Mouse (Mus musculus): ENCODE measurements around the gene Tspan6.
A peak's percentile ranks its signal among the peaks of the same experiment; 100 is the strongest.

The Tspan6 gene

DNA sequence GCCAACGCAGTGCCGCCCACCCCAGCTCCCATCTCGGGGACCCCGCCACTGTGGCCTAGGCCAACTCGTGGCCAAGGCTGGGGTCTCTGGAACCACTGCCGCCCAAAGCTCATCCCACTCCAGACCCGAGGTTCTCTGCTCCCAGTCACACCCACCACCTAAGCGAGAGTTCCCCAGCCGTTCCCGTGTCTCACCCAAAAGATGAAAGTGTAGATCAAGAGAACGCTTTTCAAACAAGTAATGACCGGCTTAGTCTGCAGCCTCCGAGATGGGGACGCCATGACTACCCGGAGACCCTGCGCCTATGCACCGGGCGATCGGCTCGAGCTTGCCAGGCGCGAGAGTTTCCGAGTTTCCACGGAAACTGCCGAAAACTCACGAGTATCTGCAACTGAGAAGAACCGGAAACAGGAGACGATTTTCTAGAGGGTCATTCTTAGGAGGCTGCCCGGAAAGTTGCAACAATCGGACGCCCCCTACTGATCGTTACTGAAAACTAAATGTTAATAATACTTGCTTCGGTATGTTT lies at the start of gene Tspan6:
Gene Tspan6 (minus strand): TSS at position 416 of the 529 bp plus-strand sequence.
- peak; percentile 15 for DNase-seq (ENCODE audit: low read depth, low spot score)

DNA sequence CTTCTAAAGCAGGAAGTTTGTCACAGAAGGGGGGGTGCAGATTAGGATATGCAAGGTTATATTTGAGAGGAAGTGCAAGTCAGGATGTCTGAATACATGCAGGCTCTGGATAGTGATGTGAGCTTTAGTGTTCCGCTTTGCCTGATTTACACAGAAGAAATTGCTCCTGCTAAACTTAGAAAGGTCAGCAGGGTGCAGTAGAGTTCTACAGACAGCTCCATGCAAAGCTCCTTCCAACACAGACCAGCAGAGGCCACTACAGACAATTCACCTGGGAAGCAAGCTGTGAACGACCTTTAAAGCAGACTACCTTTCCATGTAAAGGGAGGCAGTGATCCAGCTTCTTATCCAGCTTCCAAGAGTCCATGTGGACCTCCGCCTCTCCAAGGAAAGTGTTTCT lies 49.2 kb upstream of the Tspan6 start:
- peak; percentile 42 for DNase-seq (ENCODE audit: low read depth, low spot score)

GRCm38 (mm10) chrX:133939561-133939960 lies 41.3 kb upstream of the Tspan6 start:
- no peak for DNase-seq (ENCODE audit: low read depth, low spot score)

DNA sequence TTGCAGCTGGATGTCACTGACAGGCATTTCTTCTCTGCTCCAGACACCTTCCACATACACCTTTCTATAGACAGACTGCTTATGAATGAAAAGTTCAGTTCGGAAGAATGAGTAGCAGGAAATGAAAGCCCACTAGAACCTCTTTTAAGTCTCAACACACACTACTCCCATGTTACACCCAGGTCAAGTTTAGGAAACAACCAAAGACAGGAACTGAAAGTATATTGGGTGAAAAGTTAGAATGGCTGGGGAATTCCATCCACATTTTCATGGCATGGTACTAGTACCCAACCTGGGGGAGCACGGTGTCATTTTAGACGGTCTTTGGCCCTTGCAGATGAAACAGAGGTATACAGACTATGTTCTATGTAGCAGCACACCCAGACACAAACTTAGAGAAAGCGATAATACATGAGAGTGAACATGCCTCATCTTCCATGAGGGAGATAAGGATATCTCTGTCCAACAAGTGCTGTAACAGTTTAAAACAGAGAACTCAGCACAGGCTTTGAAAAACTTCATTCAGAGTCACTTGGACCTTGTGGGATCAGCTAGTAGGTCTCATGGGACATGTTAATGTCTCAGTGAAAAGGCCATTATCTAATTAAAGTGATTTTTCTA lies 38.5 kb upstream of the Tspan6 start:
- DNase-seq (ENCODE audit: low read depth, low spot score), result no peak

GRCm38 (mm10) chrX:133931302-133932013 lies 33.2 kb upstream of the Tspan6 start:
- peak; percentile 16 for DNase-seq (ENCODE audit: low read depth, low spot score)

- DNase-seq (ENCODE audit: low read depth, low spot score), result no peak
Observed at GRCm38 (mm10) chrX:133926760-133927159, 28.5 kb upstream of the Tspan6 start.

- DNase-seq (ENCODE audit: low read depth, low spot score), result no peak
Observed at GRCm38 (mm10) chrX:133921187-133921586, 23.0 kb upstream of the Tspan6 start.

- no peak for DNase-seq (ENCODE audit: low read depth, low spot score)
Observed at GRCm38 (mm10) chrX:133914219-133914618, 16.0 kb upstream of the Tspan6 start.

DNA sequence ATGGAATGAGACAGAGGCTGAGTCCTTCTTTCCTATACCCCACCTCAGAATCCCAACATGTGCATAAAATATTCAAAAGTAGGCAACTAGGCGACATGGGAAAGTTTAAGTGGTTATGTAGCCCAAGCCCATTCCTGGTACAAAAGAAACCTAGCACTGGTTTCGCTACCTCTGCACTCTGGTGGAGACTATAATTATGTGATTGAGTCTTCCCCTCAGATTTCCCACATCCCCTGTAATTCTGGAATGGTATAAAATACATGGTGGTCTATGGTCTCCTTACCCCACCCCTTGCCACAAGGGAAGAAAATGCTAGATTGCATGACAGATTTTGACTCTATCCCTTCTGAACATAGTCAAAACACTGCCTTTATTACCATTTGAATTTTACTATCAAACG lies 14.8 kb upstream of the Tspan6 start:
- DNase-seq (ENCODE audit: low read depth, low spot score), result no peak

DNA sequence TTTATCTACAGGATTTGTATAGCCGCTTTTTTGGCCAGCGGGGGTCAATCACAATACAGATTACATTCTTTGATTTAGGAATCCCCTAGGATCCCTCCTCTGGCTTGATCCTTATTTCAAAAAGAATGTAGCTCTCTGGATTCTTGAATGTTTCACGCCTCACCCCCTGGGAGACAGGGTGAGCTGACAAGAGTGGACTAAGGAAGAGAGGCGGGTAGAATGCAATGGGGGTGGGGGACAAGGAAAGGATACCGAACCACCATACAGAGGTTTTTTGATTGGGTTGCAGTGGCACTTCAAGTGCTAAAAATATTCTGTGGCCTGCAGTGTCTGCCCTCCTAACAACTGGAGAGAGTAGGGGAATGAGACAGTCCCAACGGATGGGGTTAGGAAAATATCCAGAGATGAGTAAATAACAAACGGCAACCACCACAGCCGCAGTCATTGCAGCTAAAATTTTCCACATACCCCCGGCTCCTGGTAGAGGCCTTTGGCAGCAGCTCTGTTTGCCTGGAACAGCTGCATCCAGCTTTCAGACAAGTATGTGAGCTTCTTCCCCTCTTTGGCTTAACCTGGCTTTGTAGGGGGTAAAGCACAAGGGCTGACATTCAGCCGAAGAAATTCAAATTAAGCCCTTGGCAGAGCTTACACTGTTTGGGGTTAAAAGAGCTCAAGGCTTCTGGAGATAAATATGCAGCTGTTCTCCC lies 13.3 kb upstream of the Tspan6 start:
- no peak for DNase-seq (ENCODE audit: low read depth, low spot score)

GRCm38 (mm10) chrX:133908261-133908660 lies 10.0 kb upstream of the Tspan6 start, which contains the start of gene Srpx2:
Gene Srpx2, plus strand, starts transcription at chrX:133908426.
- no peak for DNase-seq (ENCODE audit: low read depth, low spot score)

DNA sequence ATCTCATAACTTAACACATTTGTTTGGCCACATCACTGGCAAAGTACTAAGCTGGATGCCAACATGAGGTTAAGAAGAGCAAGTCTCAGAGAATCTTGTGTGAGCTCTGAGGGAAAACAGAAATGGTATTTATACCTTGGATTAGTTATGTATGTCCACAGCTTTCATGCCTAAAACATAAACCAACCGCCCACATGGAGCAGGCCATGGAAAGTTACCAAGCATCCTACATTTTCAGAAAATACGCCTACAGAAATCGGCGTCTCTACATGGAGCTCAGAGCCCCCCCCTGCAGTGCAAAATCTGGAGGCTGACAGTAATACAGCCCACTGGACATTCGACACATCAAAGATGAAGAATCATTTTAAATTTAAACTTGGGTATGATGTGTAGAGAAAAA lies 10.1 kb downstream of the Tspan6 start:
- DNase-seq (ENCODE audit: low read depth, low spot score), result no peak

DNA sequence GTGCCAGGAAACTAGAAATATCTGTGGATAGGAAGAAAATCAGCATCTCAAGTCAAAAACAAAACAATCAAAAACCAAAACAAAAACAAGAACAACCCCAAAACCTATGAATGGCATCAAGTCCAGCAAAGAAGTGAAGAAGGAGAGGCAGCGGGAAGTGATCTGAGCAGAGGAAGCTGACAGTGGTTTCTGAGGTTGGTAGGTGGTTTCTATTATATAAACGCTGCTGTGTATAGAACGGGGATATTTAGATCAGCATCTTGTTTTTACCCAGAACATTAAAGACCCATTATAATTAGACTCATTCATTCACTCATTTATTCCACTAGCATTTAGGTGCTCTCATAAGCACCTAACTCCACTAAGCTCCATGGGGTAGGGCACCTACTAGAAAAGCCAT lies 10.9 kb downstream of the Tspan6 start:
- no peak for DNase-seq (ENCODE audit: low read depth, low spot score)

DNA sequence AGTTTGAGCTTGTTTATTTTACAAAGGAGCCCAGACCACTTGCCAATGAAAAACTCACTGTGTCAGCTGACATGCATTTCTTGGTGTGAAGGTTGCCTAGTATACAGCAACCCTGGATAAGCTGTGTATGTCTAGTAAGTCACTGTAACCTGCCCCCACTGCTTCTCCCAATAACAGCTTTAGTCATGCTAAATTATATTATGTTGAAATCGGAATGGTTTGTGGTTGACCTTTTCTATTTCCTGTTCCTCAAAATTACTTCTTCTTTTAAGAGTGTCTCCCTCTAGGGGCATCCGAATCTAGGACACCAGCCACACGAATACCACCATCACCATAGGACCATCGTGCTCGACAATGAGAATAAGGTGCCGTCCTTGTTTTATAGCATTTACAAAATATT lies 28.5 kb downstream of the Tspan6 start:
- no peak for DNase-seq (ENCODE audit: low read depth, low spot score)

DNA sequence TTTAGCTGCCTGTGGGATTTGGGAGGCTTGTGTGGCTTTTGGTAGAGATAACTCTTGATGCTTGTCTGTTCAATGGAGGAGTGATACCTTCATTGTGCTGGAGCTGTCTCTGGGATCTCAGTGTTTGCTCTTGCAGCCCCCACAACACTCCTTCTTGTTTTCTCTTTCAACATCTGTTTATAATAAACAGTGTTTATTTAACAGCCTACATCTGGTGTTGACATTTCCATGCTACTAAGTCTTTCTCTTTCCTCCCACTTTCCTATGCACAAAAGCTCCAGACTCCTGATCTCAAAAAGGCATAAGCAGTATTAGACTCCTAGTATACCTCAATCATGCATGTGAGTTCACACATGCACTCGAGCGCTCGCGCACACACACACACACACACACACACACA lies 44.6 kb downstream of the Tspan6 start:
- no peak for DNase-seq (ENCODE audit: low read depth, low spot score)

DNA sequence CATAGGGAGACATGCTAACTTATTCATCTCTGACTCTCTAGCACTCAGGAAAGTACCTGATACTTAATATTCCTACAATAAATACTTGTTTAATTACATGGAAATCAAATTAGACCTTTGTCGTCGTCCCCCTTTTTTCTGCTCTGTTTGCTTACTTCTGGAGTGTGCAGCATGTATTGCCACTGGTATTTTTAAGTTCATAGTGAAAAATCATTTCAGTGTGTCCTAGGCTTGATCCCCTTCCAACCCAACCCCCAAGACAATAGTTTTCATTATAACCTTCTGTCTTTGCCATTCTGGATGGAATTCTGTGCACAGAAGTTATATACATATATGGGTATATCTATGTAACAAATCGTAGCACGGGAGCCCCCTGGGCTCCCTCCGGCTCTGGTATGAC lies 47.5 kb downstream of the Tspan6 start, which contains the start of gene Tnmd:
Gene Tnmd (plus strand): TSS at position 301 of the 400 bp plus-strand sequence.
- DNase-seq (ENCODE audit: low read depth, low spot score), result no peak
